Mouse (Mus musculus): ENCODE results near the gene Sgf29. TPM values are rescaled to one million over a fixed set of nuclear protein-coding genes. Genes with fewer than 3 reads are reported as not detected.

Gene Sgf29
- total RNA-seq (2023), result 11.2 and 16.0 TPM in 2 replicates

GRCm38 (mm10) chr7:126649231-126650051 is at the start of gene Sgf29:
Gene Sgf29, plus strand, starts transcription at chr7:126649309.

GRCm38 (mm10) chr7:126630824-126631518 is 18.1 kb upstream of the Sgf29 start, which contains the start of gene Nupr1:
Gene Nupr1, minus strand, starts transcription at chr7:126630861.

GRCm38 (mm10) chr7:126676207-126676606 is 27.1 kb downstream of the Sgf29 start, which contains the start of gene Sult1a1:
Gene Sult1a1, minus strand, starts transcription at chr7:126676432.

GRCm38 (mm10) chr7:126695210-126695611 is 46.1 kb downstream of the Sgf29 start, which contains the start of gene Bola2:
Gene Bola2, plus strand, starts transcription at chr7:126695401.

GRCm38 (mm10) chr7:126695631-126696207 is 46.6 kb downstream of the Sgf29 start, which contains the start of gene Slx1b:
Gene Slx1b, minus strand, starts transcription at chr7:126695784.

GRCm38 (mm10) chr7:126707442-126708174 is 58.5 kb downstream of the Sgf29 start, which contains the start of gene Coro1a:
Gene Coro1a, minus strand, starts transcription at chr7:126707787.

Other genes starting within 250 kb of the Sgf29 start
- 2.7 and 5.7 TPM in 2 replicates for gene Cd19, start 234.4 kb upstream of the Sgf29 start, total RNA-seq (2023)
- 12.6 and 13.9 TPM in 2 replicates for gene Rabep2, start 220.6 kb upstream of the Sgf29 start, total RNA-seq (2023)
- 0.44 and 1.2 TPM in 2 replicates for gene Atp2a1, start 186.2 kb upstream of the Sgf29 start, total RNA-seq (2023)
- 43.1 and 54.3 TPM in 2 replicates for gene Sh2b1, start 173.9 kb upstream of the Sgf29 start, total RNA-seq (2023)
- 28.4 and 33.9 TPM in 2 replicates for gene Tufm, start 161.9 kb upstream of the Sgf29 start, total RNA-seq (2023)
- 126 and 137 TPM in 2 replicates for gene Atxn2l, start 145.9 kb upstream of the Sgf29 start, total RNA-seq (2023)
- 70.7 and 76.0 TPM in 2 replicates for gene Eif3c, start 82.9 kb upstream of the Sgf29 start, total RNA-seq (2023)
- 179 and 277 TPM in 2 replicates for gene Apobr, start 64.4 kb upstream of the Sgf29 start, total RNA-seq (2023)
- 387 and 438 TPM in 2 replicates for gene Cln3, start 63.5 kb upstream of the Sgf29 start, total RNA-seq (2023)
- gene Il27, start 54.4 kb upstream of the Sgf29 start, total RNA-seq (2023), result 1.7 and 4.0 TPM in 2 replicates
- gene Nupr1, start 18.4 kb upstream of the Sgf29 start, total RNA-seq (2023), result 7.5 and 8.5 TPM in 2 replicates
- 1.1 TPM in 1 of 2 replicates, not detected in the other for gene Sult1a1, start 27.1 kb downstream of the Sgf29 start, total RNA-seq (2023)
- 41.8 and 49.9 TPM in 2 replicates for gene Bola2, start 46.1 kb downstream of the Sgf29 start, total RNA-seq (2023)
- 5.1 and 6.8 TPM in 2 replicates for gene Slx1b, start 46.5 kb downstream of the Sgf29 start, total RNA-seq (2023)
- gene Coro1a, start 58.5 kb downstream of the Sgf29 start, total RNA-seq (2023), result 1,908 and 2,111 TPM in 2 replicates
- 255 and 261 TPM in 2 replicates for gene Mapk3, start 110.3 kb downstream of the Sgf29 start, total RNA-seq (2023)
- gene Gdpd3, start 117.0 kb downstream of the Sgf29 start, total RNA-seq (2023), result 17.6 and 21.9 TPM in 2 replicates
- 278 and 300 TPM in 2 replicates for gene Ypel3, start 127.6 kb downstream of the Sgf29 start, total RNA-seq (2023)
- 4.3 and 4.4 TPM in 2 replicates for gene Tbx6, start 132.2 kb downstream of the Sgf29 start, total RNA-seq (2023)
- 231 and 266 TPM in 2 replicates for gene Ppp4c, start 143.2 kb downstream of the Sgf29 start, total RNA-seq (2023)
- not detected in 2 replicates for gene Fam57b, start 148.4 kb downstream of the Sgf29 start, total RNA-seq (2023)
- not detected in 2 replicates for gene 4930451I11Rik, start 182.3 kb downstream of the Sgf29 start, total RNA-seq (2023)
- not detected in 2 replicates for gene Doc2a, start 198.1 kb downstream of the Sgf29 start, total RNA-seq (2023)
- 37.5 and 38.0 TPM in 2 replicates for gene Hirip3, start 212.7 kb downstream of the Sgf29 start, total RNA-seq (2023)
- 41.4 and 42.2 TPM in 2 replicates for gene Ino80e, start 213.1 kb downstream of the Sgf29 start, total RNA-seq (2023)
- 50.7 and 59.9 TPM in 2 replicates for gene Taok2, start 235.4 kb downstream of the Sgf29 start, total RNA-seq (2023)